Mouse (Mus musculus): ENCODE measurements around the gene Cmtm8. TPM values are rescaled to one million over a fixed set of nuclear protein-coding genes. Genes with fewer than 3 reads are reported as not detected.

Cmtm8 gene
- polyA plus RNA-seq, 1 experiment from 2014 or later = 56.6 TPM

DNA sequence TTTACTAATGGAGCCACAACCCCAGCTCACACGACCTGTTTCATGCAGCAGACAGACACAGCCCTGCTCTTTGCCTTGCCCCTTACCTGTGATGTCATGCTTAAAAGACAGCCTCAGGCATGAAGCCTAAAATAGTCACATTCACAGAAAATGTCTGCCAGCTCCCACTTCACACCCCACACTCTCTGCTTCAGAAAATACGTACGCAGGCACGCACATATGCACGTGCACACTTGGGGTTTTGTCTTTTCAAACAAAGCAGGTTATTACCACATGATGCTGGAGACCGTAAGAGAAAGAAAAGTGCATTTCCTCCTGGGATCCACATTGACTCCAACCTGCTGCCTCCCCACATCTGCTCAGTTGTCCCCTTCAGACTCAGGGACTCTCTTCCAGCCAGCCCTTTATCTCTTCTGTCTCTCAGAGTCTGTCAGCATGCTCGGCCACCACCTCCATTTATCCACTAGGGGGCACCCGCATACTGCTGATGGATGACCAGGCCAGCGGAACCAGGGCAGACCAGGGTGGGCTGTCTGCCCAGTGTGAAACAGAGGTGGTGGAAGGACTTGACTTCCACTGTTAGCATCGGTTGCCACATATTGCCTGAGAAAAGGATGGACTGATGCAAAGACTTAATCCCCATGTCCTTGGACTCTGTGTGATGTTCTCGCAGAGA lies 46.5 kb downstream of the Cmtm8 start:
- Histone ChIP-seq H3K9ac (no peak overlapping the region), H3K4me2 (replicated peaks) (no peak overlapping the region), H3K27me3 (replicated peaks) (no peaks in the 10 kb centered on the region), H3K4me1 (replicated peaks) (0 out of 2 replicates have a peak, but pooled peaks cover 3% of the 10 kb centered on the region), H3K9me3 (no peaks in the 10 kb centered on the region), H3K36me3 (no peaks in the 10 kb centered on the region), H3K27ac (no peak overlapping the region), H3K4me3 (replicated peaks) (no peak overlapping the region)
- peak; percentile 84 for ATAC-seq
- 55% methylated on average over 11 of the region's 11 CpGs for WGBS

DNA sequence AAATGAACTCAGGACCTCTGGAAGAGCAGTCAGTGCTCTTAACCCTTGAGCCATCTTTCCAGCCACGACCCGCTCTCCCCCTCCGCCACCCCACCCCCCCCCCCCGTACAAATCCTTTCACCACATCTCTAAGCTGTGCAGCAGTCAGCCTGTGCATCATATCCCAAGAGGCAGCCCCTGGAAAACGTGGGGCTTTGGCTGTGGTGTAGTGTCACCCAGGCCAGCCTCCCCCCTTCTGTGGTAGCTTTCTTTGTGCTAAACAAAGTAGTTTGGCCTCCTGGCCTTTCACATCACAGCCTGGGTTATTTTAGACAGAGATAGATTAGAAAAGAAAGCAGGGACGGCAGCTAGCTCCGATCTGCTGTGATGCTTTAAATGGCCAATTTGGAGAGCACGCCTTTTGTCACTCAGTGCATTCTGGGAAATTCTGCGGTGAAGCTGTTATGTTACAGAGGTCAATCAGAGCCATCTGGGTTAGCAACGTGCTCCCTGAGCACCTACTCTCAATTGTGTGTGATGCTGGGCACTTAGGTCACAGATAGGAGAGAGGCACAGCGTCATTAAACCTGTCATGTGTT lies 47.4 kb downstream of the Cmtm8 start:
- Histone ChIP-seq H3K9me3 (no peaks in the 10 kb centered on the region), H3K27ac (no peak overlapping the region), H3K4me3 (replicated peaks) (no peak overlapping the region), H3K27me3 (replicated peaks) (no peaks in the 10 kb centered on the region), H3K4me2 (replicated peaks) (no peak overlapping the region), H3K36me3 (no peaks in the 10 kb centered on the region), H3K9ac (no peak overlapping the region), H3K4me1 (replicated peaks) (0 out of 2 replicates have a peak, but pooled peaks cover 3% of the 10 kb centered on the region)
- ATAC-seq = no peak
- WGBS = 42% methylated on average over 11 of the region's 11 CpGs

DNA sequence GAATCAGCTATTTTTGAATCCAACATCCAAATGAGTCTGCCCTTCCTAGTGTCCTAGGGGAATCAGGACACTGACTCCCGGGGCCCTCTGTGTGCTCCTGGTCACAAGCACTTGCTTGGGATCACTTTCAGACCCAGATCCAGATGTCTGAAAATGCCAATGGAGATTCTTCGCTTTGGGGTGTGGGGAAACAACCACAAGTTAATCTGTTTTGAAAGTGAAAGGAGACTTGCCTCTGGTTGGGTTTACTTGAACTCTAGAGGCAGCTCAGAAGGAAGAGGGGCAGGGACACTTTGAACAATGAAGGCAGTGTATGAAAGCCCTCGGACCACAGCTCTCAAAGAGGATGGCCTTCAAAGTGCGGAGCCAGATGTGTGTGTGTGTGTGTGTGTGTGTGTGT lies 49.5 kb downstream of the Cmtm8 start:
- Histone ChIP-seq H3K27me3 (replicated peaks) (no peaks in the 10 kb centered on the region), H3K27ac (no peak overlapping the region), H3K9me3 (no peaks in the 10 kb centered on the region), H3K9ac (no peak overlapping the region), H3K4me2 (replicated peaks) (no peak overlapping the region), H3K4me3 (replicated peaks) (no peak overlapping the region), H3K36me3 (no peaks in the 10 kb centered on the region), H3K4me1 (replicated peaks) (0 out of 2 replicates have a peak, but pooled peaks cover 3% of the 10 kb centered on the region)
- WGBS = 75% methylated on average over 4 of the region's 4 CpGs
- ATAC-seq = no peak

DNA sequence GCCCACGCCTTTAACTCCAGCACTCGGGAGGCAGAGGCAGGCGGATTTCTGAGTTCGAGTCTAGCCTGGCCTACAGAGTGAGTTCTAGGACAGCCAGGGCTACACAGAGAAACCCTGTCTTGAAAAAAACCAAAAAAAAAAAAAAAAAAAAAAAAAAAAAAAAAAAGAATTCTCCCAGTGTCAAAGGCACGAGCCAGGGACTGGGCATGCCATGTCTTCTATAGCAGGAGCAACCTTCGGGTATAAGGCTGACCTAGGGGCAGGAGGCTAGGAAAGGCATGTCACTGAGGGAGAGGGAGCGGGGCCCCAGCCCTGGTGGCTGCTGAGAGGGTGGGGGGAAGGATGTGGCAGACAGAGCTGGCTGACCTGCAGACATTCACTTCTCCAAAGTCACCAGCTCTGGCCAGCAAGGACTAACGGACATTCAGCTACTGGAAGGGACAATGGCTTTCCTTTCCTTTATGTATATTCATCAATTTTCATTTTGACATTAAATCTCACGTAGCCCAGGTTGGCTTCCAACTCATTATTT lies 50.1 kb downstream of the Cmtm8 start:
- no peaks in the 10 kb centered on the region for H3K27me3 ChIP-seq (replicated peaks)
- no peak overlapping the region for H3K4me2 ChIP-seq (replicated peaks)
- H3K9ac ChIP-seq = no peak overlapping the region
- H3K4me3 ChIP-seq (replicated peaks) = no peak overlapping the region
- H3K4me1 ChIP-seq (replicated peaks) = 0 out of 2 replicates have a peak, but pooled peaks cover 3% of the 10 kb centered on the region
- no peak for ATAC-seq
- no peak overlapping the region for H3K27ac ChIP-seq
- H3K9me3 ChIP-seq = no peaks in the 10 kb centered on the region
- no peaks in the 10 kb centered on the region for H3K36me3 ChIP-seq
- WGBS = 83% methylated on average over 9 of the region's 9 CpGs

DNA sequence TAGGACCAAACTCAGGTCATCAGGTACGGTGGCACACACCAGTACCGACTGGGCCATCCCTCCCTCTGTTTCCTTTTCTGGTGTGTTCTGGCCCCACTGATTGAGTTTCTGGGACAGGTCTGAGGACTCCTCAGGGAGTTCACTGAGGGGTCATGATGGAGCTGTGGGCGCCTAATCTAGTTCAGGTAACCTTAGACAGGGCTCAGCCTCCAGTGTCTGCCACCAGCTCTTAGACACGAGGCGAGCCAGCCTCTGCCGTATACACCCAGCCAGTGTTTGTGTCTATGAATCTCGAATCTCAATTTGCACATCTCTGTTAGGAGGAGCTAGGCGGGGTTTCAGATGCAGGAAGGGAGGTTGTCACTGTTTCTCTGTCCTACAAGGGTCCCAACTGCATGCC lies 54.0 kb downstream of the Cmtm8 start:
- Histone ChIP-seq H3K4me3 (replicated peaks) (no peak overlapping the region), H3K9ac (no peak overlapping the region), H3K27ac (no peak overlapping the region), H3K27me3 (replicated peaks) (no peaks in the 10 kb centered on the region), H3K36me3 (no peaks in the 10 kb centered on the region), H3K9me3 (no peaks in the 10 kb centered on the region), H3K4me1 (replicated peaks) (peaks cover 4% of the 10 kb centered on the region; the same call in 1 of the 2 replicates), H3K4me2 (replicated peaks) (no peak overlapping the region)
- 77% methylated on average over 8 of the region's 8 CpGs for WGBS
- no peak for ATAC-seq

DNA sequence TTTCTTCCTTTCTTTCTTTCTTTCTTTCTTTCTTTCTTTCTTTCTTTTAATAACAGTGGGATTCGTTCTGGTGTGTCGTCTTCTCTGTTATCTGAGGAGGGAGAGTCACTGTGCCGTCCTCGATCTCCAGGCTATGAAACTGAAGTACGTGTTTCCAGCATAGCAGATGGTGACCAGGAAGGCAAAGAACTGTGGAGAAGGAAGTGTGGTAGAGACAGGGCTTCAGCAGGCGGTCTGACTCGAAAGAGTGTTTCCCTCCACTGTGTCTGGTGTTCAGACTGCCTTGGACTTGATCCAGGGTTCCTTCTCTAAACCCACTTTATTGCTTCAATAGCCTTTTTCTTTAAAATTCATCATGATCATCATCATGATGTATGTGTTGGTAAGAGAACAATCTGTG lies 54.4 kb downstream of the Cmtm8 start:
- no peaks in the 10 kb centered on the region for H3K27me3 ChIP-seq (replicated peaks)

DNA sequence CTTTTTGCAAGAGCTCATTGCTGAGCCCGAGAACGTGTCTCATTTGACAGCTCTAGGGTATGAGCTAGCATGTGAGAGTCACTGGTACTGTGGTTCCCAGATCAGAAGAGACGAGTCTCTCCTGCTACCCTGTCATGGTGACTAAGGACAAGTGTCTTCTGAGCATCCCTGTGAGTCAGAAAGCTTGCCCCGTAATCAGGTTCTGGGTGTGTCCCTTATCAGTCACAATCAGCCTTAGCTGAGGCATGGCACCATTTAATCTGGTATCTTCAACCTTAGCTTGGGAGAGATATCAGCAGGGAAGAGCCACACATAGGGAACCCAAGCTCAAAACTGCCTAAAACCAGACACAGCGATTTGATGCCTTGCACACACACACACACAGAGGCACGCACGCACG lies 55.3 kb downstream of the Cmtm8 start:
- Histone ChIP-seq H3K4me2 (replicated peaks) (no peak overlapping the region), H3K36me3 (no peaks in the 10 kb centered on the region), H3K27ac (no peak overlapping the region), H3K4me1 (replicated peaks) (peaks cover 4% of the 10 kb centered on the region; the same call in 1 of the 2 replicates), H3K9me3 (no peaks in the 10 kb centered on the region), H3K9ac (no peak overlapping the region), H3K27me3 (replicated peaks) (no peaks in the 10 kb centered on the region), H3K4me3 (replicated peaks) (no peak overlapping the region)
- ATAC-seq = no peak
- WGBS = 87% methylated on average over 8 of the region's 8 CpGs

More for the DNA sequence above, 54.4 kb downstream of the Cmtm8 start:
- Histone ChIP-seq H3K9me3 (no peaks in the 10 kb centered on the region), H3K4me3 (replicated peaks) (no peak overlapping the region), H3K4me2 (replicated peaks) (no peak overlapping the region), H3K4me1 (replicated peaks) (peaks cover 4% of the 10 kb centered on the region; the same call in 1 of the 2 replicates), H3K9ac (no peak overlapping the region), H3K36me3 (no peaks in the 10 kb centered on the region), H3K27ac (no peak overlapping the region)
- ATAC-seq = no peak
- 63% methylated on average over 7 of the region's 7 CpGs for WGBS

DNA sequence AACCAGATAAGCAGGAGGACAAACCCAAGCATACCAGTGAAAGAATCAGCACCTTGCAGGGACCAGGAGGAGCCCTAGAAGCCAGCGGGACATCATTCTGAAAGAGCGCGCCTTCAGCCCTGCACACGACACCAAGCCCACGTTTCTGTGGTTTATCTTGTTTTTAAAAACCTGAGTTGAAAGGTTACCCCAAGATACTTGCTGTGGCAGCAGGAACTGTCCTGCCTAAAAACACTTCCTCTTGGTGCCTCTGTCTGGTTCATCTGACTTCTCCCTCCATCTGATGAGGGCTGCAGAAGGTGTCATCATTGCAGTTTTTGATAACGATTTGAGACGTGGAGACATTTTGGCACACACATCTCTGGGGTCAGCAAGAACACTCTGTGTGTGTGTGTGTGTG lies 56.2 kb downstream of the Cmtm8 start:
- Histone ChIP-seq H3K4me1 (replicated peaks) (peaks cover 4% of the 10 kb centered on the region; the same call in 1 of the 2 replicates), H3K4me2 (replicated peaks) (no peak overlapping the region), H3K9me3 (no peaks in the 10 kb centered on the region), H3K9ac (no peak overlapping the region), H3K4me3 (replicated peaks) (no peak overlapping the region), H3K27me3 (replicated peaks) (no peaks in the 10 kb centered on the region), H3K36me3 (no peaks in the 10 kb centered on the region), H3K27ac (no peak overlapping the region; the same call in 1 of the 2 replicates)
- WGBS = 89% methylated on average over 7 of the region's 7 CpGs
- ATAC-seq = no peak

DNA sequence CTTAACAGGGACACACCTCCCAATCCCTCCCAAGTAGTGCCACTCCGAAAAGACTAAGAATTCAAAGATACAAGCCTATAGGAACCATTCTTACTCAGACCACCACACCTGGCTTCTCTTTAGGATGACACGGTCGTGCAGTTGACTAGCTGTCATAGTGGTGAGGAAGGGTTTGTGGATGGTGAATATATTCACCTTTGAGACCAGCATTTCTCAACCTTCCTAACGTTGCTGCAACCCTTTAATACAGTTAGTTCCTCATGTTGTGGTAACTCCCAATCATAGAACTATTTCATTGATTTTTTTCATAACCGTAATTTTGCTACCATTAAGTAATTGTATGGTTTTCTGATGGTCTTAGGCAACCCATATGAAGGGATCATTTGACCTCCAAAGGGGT lies 56.8 kb downstream of the Cmtm8 start:
- no peak for ATAC-seq
- H3K4me3 ChIP-seq (replicated peaks) = no peak overlapping the region
- no peaks in the 10 kb centered on the region for H3K36me3 ChIP-seq
- no peak overlapping the region for H3K4me2 ChIP-seq (replicated peaks)
- no peaks in the 10 kb centered on the region for H3K9me3 ChIP-seq
- H3K27ac ChIP-seq = no peak overlapping the region; the same call in 1 of the 2 replicates
- no peak overlapping the region for H3K9ac ChIP-seq
- H3K4me1 ChIP-seq (replicated peaks) = peaks cover 4% of the 10 kb centered on the region; the same call in 1 of the 2 replicates
- 93% methylated on average over 5 of the region's 5 CpGs for WGBS
- no peaks in the 10 kb centered on the region for H3K27me3 ChIP-seq (replicated peaks)

DNA sequence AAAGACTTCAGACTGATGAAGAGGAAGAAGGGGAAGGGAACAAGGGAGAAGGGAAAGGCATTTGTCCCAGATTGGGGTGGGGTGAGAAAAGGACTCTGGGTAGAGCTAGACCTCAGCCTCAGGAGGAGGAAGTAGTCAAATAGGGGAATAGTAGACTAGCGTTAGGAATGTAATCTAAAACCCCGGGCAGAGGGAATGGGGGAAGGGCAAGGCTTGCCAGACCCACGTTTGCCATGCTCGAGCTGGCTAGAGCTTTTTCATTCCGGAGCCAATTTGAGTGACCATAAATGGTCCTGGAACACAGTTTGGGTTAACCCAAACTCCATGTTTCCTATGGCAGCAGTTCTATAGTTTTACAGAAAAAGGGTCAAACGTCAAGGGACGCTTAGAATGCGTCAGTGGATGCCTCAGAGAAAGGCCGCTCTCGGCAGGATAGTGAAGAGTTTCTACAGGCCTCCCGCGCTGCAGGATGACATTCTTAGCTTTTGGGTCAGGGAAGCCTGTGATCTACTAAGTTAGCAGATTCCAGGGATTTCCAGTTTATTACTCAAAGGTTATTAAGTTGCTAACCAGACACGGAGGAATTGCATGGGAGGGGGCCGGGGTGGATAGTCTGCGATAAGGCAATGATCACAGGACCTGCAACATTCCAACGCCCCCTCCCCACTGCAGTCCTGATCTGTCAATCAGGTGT lies 58.4 kb downstream of the Cmtm8 start:
- Histone ChIP-seq H3K4me2 (replicated peaks) (0 out of 2 replicates have a peak overlapping the region, but pooled peaks have one; percentile 4), H3K9ac (no peak overlapping the region), H3K4me1 (replicated peaks) (peaks cover 6% of the 10 kb centered on the region; the same call in 1 of the 2 replicates), H3K4me3 (replicated peaks) (no peak overlapping the region), H3K9me3 (no peaks in the 10 kb centered on the region), H3K27me3 (replicated peaks) (no peaks in the 10 kb centered on the region), H3K27ac (no peak overlapping the region), H3K36me3 (no peaks in the 10 kb centered on the region)
- WGBS = 15% methylated on average over 16 of the region's 16 CpGs
- ATAC-seq = no peak

DNA sequence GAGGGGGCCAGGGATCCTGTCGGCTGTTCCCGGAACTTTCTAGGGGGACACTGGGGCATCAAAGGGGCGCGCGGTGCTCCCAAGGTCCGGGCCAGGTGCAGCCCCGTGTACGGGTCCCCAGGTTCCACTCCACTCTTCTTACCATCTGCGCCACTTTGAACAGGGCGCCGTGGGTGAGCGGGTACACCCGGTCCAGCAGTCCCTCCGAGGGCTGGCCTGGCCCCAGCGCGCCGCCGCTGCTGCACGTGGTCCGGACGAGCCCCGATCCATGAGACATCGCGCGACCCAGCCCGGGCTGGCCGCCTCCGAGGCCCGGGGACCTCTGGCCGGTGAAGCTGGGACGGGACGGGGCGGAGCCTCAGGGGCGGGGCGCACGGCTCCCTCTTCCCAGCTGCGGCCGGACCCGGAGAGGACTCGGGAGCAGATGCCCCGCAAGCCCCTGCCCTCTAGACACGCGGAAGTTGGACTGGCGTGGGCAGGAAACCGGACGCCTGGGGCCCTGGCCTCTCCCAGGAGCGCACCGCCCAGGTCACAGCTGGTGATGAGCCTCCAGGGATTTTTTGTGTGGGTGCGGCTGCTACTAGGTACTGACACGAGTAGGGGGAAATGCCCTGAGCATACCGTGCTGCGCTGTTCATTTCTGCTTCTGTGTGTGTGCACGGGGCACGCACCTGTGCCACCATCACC lies 62.3 kb downstream of the Cmtm8 start, which contains the start of gene Cmtm7:
Gene Cmtm7 (minus strand): TSS at position 331 of the 687 bp plus-strand sequence.
- Histone ChIP-seq H3K27ac (peak within 1 kb of the TSS; percentile 83), H3K9ac (peak within 1 kb of the TSS; percentile 80), H3K27me3 (replicated peaks) (no peaks in the 10 kb centered on the region), H3K4me2 (replicated peaks) (peak within 1 kb of the TSS; percentile 95), H3K9me3 (no peaks in the 10 kb centered on the region), H3K4me3 (replicated peaks) (peak within 1 kb of the TSS; percentile 62), H3K36me3 (no peaks in the 10 kb centered on the region), H3K4me1 (replicated peaks) (peaks cover 11% of the 10 kb centered on the region)
- 1% methylated on average over 54 of the region's 54 CpGs for WGBS
- peak; percentile 94 for ATAC-seq
